Mouse (Mus musculus) lung, adult 2 months (tissue): Measurements from ENCODE around the gene Fscn1. TPM values are rescaled to one million over a fixed set of nuclear protein-coding genes. Genes with fewer than 3 reads are reported as not detected.

Experiments used
- DNase-seq: peaks from one replicate; pipeline ENCODE4 v3.0.0; 2022
- H3K4me1 ChIP-seq: fragments of 200-500 bp; 2 replicates; pipeline ENCODE4 v1.6.1; 2011; ENCODE audit warnings: low read length; ENCODE audit not compliant: control insufficient read depth, insufficient read depth
- H3K4me3 ChIP-seq: fragments of 200-500 bp; replicated peaks from 2 replicates; pipeline ENCODE3; 2011; ENCODE audit warnings: low read depth, mild to moderate bottlenecking, control low read depth, low read length; ENCODE audit errors: extremely low read depth
- CTCF ChIP-seq: fragments of 200-500 bp; IDR thresholded peaks from 2 replicates; pipeline ENCODE4 v1.5.1; 2011; ENCODE audit warnings: mild to moderate bottlenecking, low read length, control low read depth; ENCODE audit not compliant: insufficient read depth
- POLR2A ChIP-seq: fragments of 200-500 bp; IDR thresholded peaks from 2 replicates; pipeline ENCODE4 v1.6.1; 2011; ENCODE audit warnings: low read depth, mild to moderate bottlenecking, control low read depth, low read length, borderline replicate concordance; ENCODE audit errors: extremely low read depth
- WGBS: fragments of 180-500 bp; shearing (Covaris S2); methylation state at CpG from one replicate; pipeline ENCODE4 v1.1.7; 2018; 5-methylcytosine and 5-hydroxymethylcytosine counted together
- polyA plus RNA-seq: library from polyadenylated mRNA; depleted of rRNA; stranded (reverse); fragments of >200 nt; gene quantifications from 2 replicates; pipeline ENCODE4 v1.2.3, GENCODE M21; 2012; rRNA removed

Gene Fscn1
- polyA plus RNA-seq, 1 experiment: 21.0 TPM

- DNase-seq: no peak
- 66% methylated on average over 5 of the region's 5 CpGs for WGBS
- Histone ChIP-seq H3K4me3 (no peak overlapping the region), H3K4me1 (no peaks in the 10 kb centered on the region)
- no peak for TF ChIP-seq CTCF
- TF ChIP-seq POLR2A: no peak
These were observed 28.4 kb downstream of the Fscn1 start for GRCm38 (mm10) chr5:142988520-142988919.

- Histone ChIP-seq H3K4me3 (no peak overlapping the region), H3K4me1 (no peaks in the 10 kb centered on the region)
- DNase-seq: no peak
- TF ChIP-seq POLR2A (no peak), CTCF (no peak)
- 86% methylated on average over 3 of the region's 3 CpGs for WGBS
These were observed 29.0 kb downstream of the Fscn1 start for GRCm38 (mm10) chr5:142989167-142989566.

- TF ChIP-seq CTCF (no peak), POLR2A (no peak)
- 88% methylated on average over 2 of the region's 2 CpGs for WGBS
- DNase-seq: no peak
- no peak overlapping the region for H3K4me3 ChIP-seq
- peaks cover 4% of the 10 kb centered on the region for H3K4me1 ChIP-seq
These were observed 34.6 kb downstream of the Fscn1 start for GRCm38 (mm10) chr5:142994746-142995145.

- no peak for DNase-seq
- H3K4me3 ChIP-seq: no peak overlapping the region
- TF ChIP-seq POLR2A: no peak
- no peak for TF ChIP-seq CTCF
- peaks cover 10% of the 10 kb centered on the region for H3K4me1 ChIP-seq
- 81% methylated on average over 9 of the region's 9 CpGs for WGBS
These were observed 37.4 kb downstream of the Fscn1 start for GRCm38 (mm10) chr5:142997526-142997925.

- no peak for DNase-seq
- 44% methylated on average over 2 of the region's 2 CpGs for WGBS
These were observed 38.0 kb downstream of the Fscn1 start for GRCm38 (mm10) chr5:142998171-142998570.

GRCm38 (mm10) chr5:143000091-143000490 lies 39.9 kb downstream of the Fscn1 start:
- Histone ChIP-seq H3K4me3 (no peak overlapping the region), H3K4me1 (peaks cover 10% of the 10 kb centered on the region)
- TF ChIP-seq POLR2A: no peak
- no peak for TF ChIP-seq CTCF
- DNase-seq: no peak
- WGBS: 53% methylated on average over 4 of the region's 4 CpGs

More at GRCm38 (mm10) chr5:142998171-142998570, 38.0 kb downstream of the Fscn1 start:
- H3K4me1 ChIP-seq: peaks cover 10% of the 10 kb centered on the region
- no peak overlapping the region for H3K4me3 ChIP-seq
- TF ChIP-seq CTCF: no peak
- no peak for TF ChIP-seq POLR2A

- 51% methylated on average over 9 of the region's 9 CpGs for WGBS
- no peak for DNase-seq
- TF ChIP-seq CTCF (no peak), POLR2A (no peak)
- peaks cover 10% of the 10 kb centered on the region for H3K4me1 ChIP-seq
- H3K4me3 ChIP-seq: no peak overlapping the region
These were observed 40.7 kb downstream of the Fscn1 start for GRCm38 (mm10) chr5:143000654-143001500.

- no peak for TF ChIP-seq CTCF
- no peak for TF ChIP-seq POLR2A
- 87% methylated on average over 11 of the region's 11 CpGs for WGBS
- no peak overlapping the region for H3K4me3 ChIP-seq
These were observed 49.2 kb downstream of the Fscn1 start for GRCm38 (mm10) chr5:143009383-143009782.

GRCm38 (mm10) chr5:143017401-143017800 lies 57.3 kb downstream of the Fscn1 start:
- TF ChIP-seq CTCF (no peak), POLR2A (no peak)
- Histone ChIP-seq H3K4me3 (no peak overlapping the region), H3K4me1 (no peaks in the 10 kb centered on the region)
- 54% methylated on average over 5 of the region's 5 CpGs for WGBS
- DNase-seq: no peak

More at GRCm38 (mm10) chr5:143009383-143009782, 49.2 kb downstream of the Fscn1 start:
- no peaks in the 10 kb centered on the region for H3K4me1 ChIP-seq
- DNase-seq: no peak

Other genes with a start within 250 kb of the Fscn1 start
- gene Tnrc18, start 142.7 kb upstream of the Fscn1 start, polyA plus RNA-seq: 60.1 and 87.1 TPM in 2 replicates
- 21.3 and 22.5 TPM in 2 replicates for gene Fbxl18, start 64.9 kb upstream of the Fscn1 start, polyA plus RNA-seq
- 5,708 and 6,451 TPM in 2 replicates for gene Actb, start 53.6 kb upstream of the Fscn1 start, polyA plus RNA-seq
- 27.7 and 29.8 TPM in 2 replicates for gene Rnf216, start 152.7 kb downstream of the Fscn1 start, polyA plus RNA-seq
- not detected in 2 replicates for gene Olfr718-ps1, start 187.2 kb downstream of the Fscn1 start, polyA plus RNA-seq
- 3.2 and 4.8 TPM in 2 replicates for gene Rbak, start 220.4 kb downstream of the Fscn1 start, polyA plus RNA-seq
- gene Spdye4b, start 220.7 kb downstream of the Fscn1 start, polyA plus RNA-seq: not detected in 2 replicates